ENCODE assay signal across 29 mouse cellular contexts in genomic region chr11:77471407-77471806, GRCm38 (mm10). TPM values are rescaled to one million over a fixed set of nuclear protein-coding genes. Genes with fewer than 3 reads are reported as not detected.
DNase-seq lines count a peak whose midpoint lies in the region; ATAC-seq and TF ChIP-seq lines count a peak whose summit lies in the region.
"Had no signal": no experiment of that assay in that cellular context is flagged by ENCODE, and none has a peak within 500 bp of the region (broad histone marks: within the 10 kb centered on the region; RNA-seq: fewer than 3 reads in every experiment).

No protein-coding gene starts in this region.

- H3K4me2 ChIP-seq in forebrain, embryonic 11.5 days (ENCODE audit: low read depth, low read length, severe bottlenecking) = no peak overlapping the region
- H3K4me2 ChIP-seq in midbrain, postnatal 0 days (ENCODE audit: low read depth, low read length, poor library complexity, severe bottlenecking) = no peak overlapping the region
- no peak overlapping the region for H3K4me2 ChIP-seq in midbrain, embryonic 16.5 days (ENCODE audit: low read length)
- H3K4me2 ChIP-seq: embryonic facial prominence, embryonic 15.5 days; forebrain, embryonic 12.5 days; heart, embryonic 11.5 days; heart, embryonic 15.5 days; hindbrain, embryonic 15.5 days had no signal

- H3K27ac ChIP-seq in forebrain, embryonic 11.5 days (ENCODE audit: low read depth, low read length) = no peak overlapping the region
- no peak overlapping the region for H3K27ac ChIP-seq in forebrain, embryonic 10.5 days
- H3K27ac ChIP-seq in midbrain, postnatal 0 days (ENCODE audit: low read depth, low read length) = no peak overlapping the region
- H3K27ac ChIP-seq in midbrain, embryonic 16.5 days (ENCODE audit: low read length) = no peak overlapping the region
- H3K27ac ChIP-seq: embryonic facial prominence, embryonic 15.5 days; forebrain, embryonic 12.5 days; heart, embryonic 15.5 days; hindbrain, embryonic 15.5 days had no signal

- H3K9me3 ChIP-seq in forebrain, embryonic 11.5 days (ENCODE audit: control insufficient read depth, low read length) = no peaks in the 10 kb centered on the region
- H3K9me3 ChIP-seq in forebrain, embryonic 10.5 days = no peaks in the 10 kb centered on the region
- H3K9me3 ChIP-seq in midbrain, postnatal 0 days (ENCODE audit: low read length) = no peaks in the 10 kb centered on the region
- H3K9me3 ChIP-seq in midbrain, embryonic 16.5 days (replicated peaks; ENCODE audit: control insufficient read depth, low read length, poor library complexity, severe bottlenecking) = no peaks in the 10 kb centered on the region
- H3K9me3 ChIP-seq: embryonic facial prominence, embryonic 15.5 days; forebrain, embryonic 12.5 days; G1E; heart, embryonic 15.5 days; hindbrain, embryonic 15.5 days had no signal

- no peak overlapping the region for H3K4me3 ChIP-seq in forebrain, embryonic 11.5 days (ENCODE audit: low read depth, low read length)
- no peak overlapping the region for H3K4me3 ChIP-seq in forebrain, embryonic 10.5 days
- no peak overlapping the region for H3K4me3 ChIP-seq in midbrain, postnatal 0 days (ENCODE audit: low read depth, low read length)
- no peak overlapping the region for H3K4me3 ChIP-seq in midbrain, embryonic 16.5 days (ENCODE audit: low read depth, low read length)
- H3K4me3 ChIP-seq: embryonic facial prominence, embryonic 15.5 days; erythroblast, embryonic 14.5 days; forebrain, embryonic 12.5 days; heart, embryonic 15.5 days; hindbrain, embryonic 15.5 days had no signal

- peaks cover 13% of the 10 kb centered on the region for H3K27me3 ChIP-seq in forebrain, embryonic 11.5 days (ENCODE audit: control insufficient read depth, insufficient read depth, low read length)
- H3K27me3 ChIP-seq in forebrain, embryonic 10.5 days (ENCODE audit: poor library complexity, severe bottlenecking) = peaks cover 32% of the 10 kb centered on the region
- H3K27me3 ChIP-seq in midbrain, postnatal 0 days (ENCODE audit: insufficient read depth, low read length) = peaks cover 17% of the 10 kb centered on the region
- peaks cover 14% of the 10 kb centered on the region for H3K27me3 ChIP-seq in midbrain, embryonic 16.5 days (ENCODE audit: control insufficient read depth, insufficient read depth, low read depth, low read length)

- no peak for ATAC-seq in forebrain, embryonic 11.5 days (replicated peaks; ENCODE audit: low FRiP score)
- no peak for ATAC-seq in midbrain, postnatal 0 days (ENCODE audit: low FRiP score)
- no peak for ATAC-seq in midbrain, embryonic 16.5 days
- ATAC-seq: CD4-positive, CD25-positive, alpha-beta regulatory T cell, adult 4 months; forebrain, embryonic 16.5 days; intestine, embryonic 16.5 days had no signal

- WGBS in forebrain, embryonic 11.5 days = 74% methylated on average over 29 of the region's 29 CpGs
- 75% methylated on average over 29 of the region's 29 CpGs for whole genome bisulfite sequencing in forebrain, embryonic 10.5 days
- WGBS in midbrain, postnatal 0 days = 76% methylated on average over 29 of the region's 29 CpGs
- 72% methylated on average over 29 of the region's 29 CpGs for WGBS in midbrain, embryonic 16.5 days

- H3K4me1 ChIP-seq in forebrain, embryonic 11.5 days (replicated peaks; ENCODE audit: control insufficient read depth, insufficient read depth, low read length) = no peaks in the 10 kb centered on the region
- H3K4me1 ChIP-seq in forebrain, embryonic 10.5 days = peaks cover 19% of the 10 kb centered on the region
- H3K4me1 ChIP-seq in midbrain, postnatal 0 days (ENCODE audit: insufficient read depth, low read length) = 0 out of 2 replicates have a peak, but pooled peaks cover 2% of the 10 kb centered on the region
- 0 out of 2 replicates have a peak, but pooled peaks cover 3% of the 10 kb centered on the region for H3K4me1 ChIP-seq in midbrain, embryonic 16.5 days (ENCODE audit: control insufficient read depth, insufficient read depth, low read length)

- peaks cover 5% of the 10 kb centered on the region; the same call in 1 of the 2 replicates for H3K36me3 ChIP-seq in forebrain, embryonic 11.5 days (ENCODE audit: control insufficient read depth, insufficient read depth, low read length)
- peaks cover 61% of the 10 kb centered on the region for H3K36me3 ChIP-seq in forebrain, embryonic 10.5 days (replicated peaks)
- H3K36me3 ChIP-seq in midbrain, postnatal 0 days (ENCODE audit: insufficient read depth, low read length) = peaks cover 36% of the 10 kb centered on the region
- H3K36me3 ChIP-seq in midbrain, embryonic 16.5 days (ENCODE audit: control insufficient read depth, insufficient read depth, low read length) = peaks cover 22% of the 10 kb centered on the region
- H3K36me3 ChIP-seq: G1E had no signal

- DNase-seq in forebrain, embryonic 11.5 days (ENCODE audit: low spot score) = peak; percentile 60
- DNase-seq in forebrain, embryonic 10.5 days (ENCODE audit: extremely low spot score, low spot score) = no peak
- DNase-seq in midbrain, postnatal 0 days (ENCODE audit: low spot score) = no peak
- DNase-seq in ES-CJ7 (ENCODE audit: low read depth, low spot score) (peak; percentile 64), ZHBTc4 (ENCODE audit: low read depth, low spot score) (peak; percentile 76)
- no peak for DNase-seq in kidney, postnatal 10 days
- DNase-seq in lung, postnatal 25 days (ENCODE audit: low spot score) = no peak
- DNase-seq: adrenal gland, adult 2 months; adrenal gland, postnatal 36 days; B cell, adult 2 months; cerebellum, adult 8-10 months; cerebellum, postnatal 14 days; embryo, embryonic 11 days; gastrocnemius, postnatal 14 days; heart, adult 18-20 months; heart, postnatal 14 days had no signal

- peak; percentile 10; the same call in 1 of the 2 replicates for TF ChIP-seq CTCF in midbrain, postnatal 0 days (IDR thresholded peaks at IDR 0.05)

- no peak overlapping the region for H3K9ac ChIP-seq in forebrain, embryonic 11.5 days (ENCODE audit: low read length)
- H3K9ac ChIP-seq in midbrain, postnatal 0 days (replicated peaks; ENCODE audit: low read length, poor library complexity, severe bottlenecking) = no peak overlapping the region
- no peak overlapping the region for H3K9ac ChIP-seq in midbrain, embryonic 16.5 days (ENCODE audit: low read depth, low read length)
- H3K9ac ChIP-seq: embryonic facial prominence, embryonic 15.5 days; forebrain, embryonic 12.5 days; heart, embryonic 15.5 days; hindbrain, embryonic 15.5 days had no signal

RNA-seq across cellular contexts. Expression of gene Coro6, which starts 9.2 kb away (rescaled TPM):
- 0.08 and 0.40 TPM in 2 replicates for polyA plus RNA-seq in forebrain, embryonic 11.5 days (2014; fragmentation: Nextera tagmentation; extraction: Ambion mirVana)
- polyA plus RNA-seq in forebrain, embryonic 10.5 days (2016; fragmentation: Nextera tagmentation; extraction: Ambion mirVana) = 0.07 and 0.21 TPM in 2 replicates
- 1.1 and 2.2 TPM in 2 replicates for total RNA-seq in midbrain, postnatal 0 days (2014; rRNA removed)
- 0.65 and 0.70 TPM in 2 replicates for polyA plus RNA-seq in midbrain, postnatal 0 days (2015; fragmentation: Nextera tagmentation; extraction: Ambion mirVana)
- 0.19 and 0.39 TPM in 2 replicates for polyA plus RNA-seq in midbrain, embryonic 16.5 days (2015; fragmentation: Nextera tagmentation; extraction: Ambion mirVana)
- total RNA-seq: common myeloid progenitor, adult 5-6 weeks; hematopoietic stem cell, adult 5-6 weeks had no signal
- polyA plus RNA-seq: CD4-positive, CD25-positive, alpha-beta regulatory T cell, adult 4 months; erythroblast, embryonic 14.5 days; forebrain, embryonic 16.5 days; G1E; intestine, embryonic 16.5 days had no signal

RNA-seq across cellular contexts. Expression of gene Ankrd13b, which starts 18.1 kb away (rescaled TPM):
- polyA plus RNA-seq in forebrain, embryonic 11.5 days (2014; fragmentation: Nextera tagmentation; extraction: Ambion mirVana) = 19.0 and 22.0 TPM in 2 replicates
- 9.2 and 9.4 TPM in 2 replicates for polyA plus RNA-seq in forebrain, embryonic 10.5 days (2016; fragmentation: Nextera tagmentation; extraction: Ambion mirVana)
- total RNA-seq in midbrain, postnatal 0 days (2014; rRNA removed) = 70.3 and 75.5 TPM in 2 replicates
- polyA plus RNA-seq in midbrain, postnatal 0 days (2015; fragmentation: Nextera tagmentation; extraction: Ambion mirVana) = 41.5 and 43.6 TPM in 2 replicates
- polyA plus RNA-seq in midbrain, embryonic 16.5 days (2015; fragmentation: Nextera tagmentation; extraction: Ambion mirVana) = 31.9 and 33.7 TPM in 2 replicates

RNA-seq across cellular contexts. Expression of gene Git1, which starts 22.0 kb away (rescaled TPM):
- polyA plus RNA-seq in forebrain, embryonic 11.5 days (2014; fragmentation: Nextera tagmentation; extraction: Ambion mirVana) = 19.2 and 21.2 TPM in 2 replicates
- polyA plus RNA-seq in forebrain, embryonic 10.5 days (2016; fragmentation: Nextera tagmentation; extraction: Ambion mirVana) = 12.2 and 12.8 TPM in 2 replicates
- total RNA-seq in midbrain, postnatal 0 days (2014; rRNA removed) = 111 and 143 TPM in 2 replicates
- 18.5 and 19.6 TPM in 2 replicates for polyA plus RNA-seq in midbrain, postnatal 0 days (2015; fragmentation: Nextera tagmentation; extraction: Ambion mirVana)
- polyA plus RNA-seq in midbrain, embryonic 16.5 days (2015; fragmentation: Nextera tagmentation; extraction: Ambion mirVana) = 15.9 and 17.3 TPM in 2 replicates

RNA-seq across cellular contexts. Expression of gene Abhd15, which starts 43.5 kb away (rescaled TPM):
- 3.3 TPM in 2 replicates for polyA plus RNA-seq in forebrain, embryonic 11.5 days (2014; fragmentation: Nextera tagmentation; extraction: Ambion mirVana)
- 4.7 and 5.5 TPM in 2 replicates for polyA plus RNA-seq in forebrain, embryonic 10.5 days (2016; fragmentation: Nextera tagmentation; extraction: Ambion mirVana)
- 3.6 and 4.2 TPM in 2 replicates for total RNA-seq in midbrain, postnatal 0 days (2014; rRNA removed)
- polyA plus RNA-seq in midbrain, postnatal 0 days (2015; fragmentation: Nextera tagmentation; extraction: Ambion mirVana) = 1.6 and 1.8 TPM in 2 replicates
- polyA plus RNA-seq in midbrain, embryonic 16.5 days (2015; fragmentation: Nextera tagmentation; extraction: Ambion mirVana) = 2.4 and 3.1 TPM in 2 replicates

RNA-seq across cellular contexts. Expression of gene Trp53i13, which starts 44.4 kb away (rescaled TPM):
- polyA plus RNA-seq in forebrain, embryonic 11.5 days (2014; fragmentation: Nextera tagmentation; extraction: Ambion mirVana) = 32.2 and 35.8 TPM in 2 replicates
- 30.4 and 32.7 TPM in 2 replicates for polyA plus RNA-seq in forebrain, embryonic 10.5 days (2016; fragmentation: Nextera tagmentation; extraction: Ambion mirVana)
- total RNA-seq in midbrain, postnatal 0 days (2014; rRNA removed) = 7.5 and 7.8 TPM in 2 replicates
- 11.4 and 11.5 TPM in 2 replicates for polyA plus RNA-seq in midbrain, postnatal 0 days (2015; fragmentation: Nextera tagmentation; extraction: Ambion mirVana)
- polyA plus RNA-seq in midbrain, embryonic 16.5 days (2015; fragmentation: Nextera tagmentation; extraction: Ambion mirVana) = 10.5 and 12.6 TPM in 2 replicates

Comparison
In these comparisons a context has a peak if more than half of its experiments do, and no peak if none do; other contexts are left out.
1. DNase-seq: peak in forebrain, embryonic 11.5 days (single experiment), ES-CJ7 (single experiment) and ZHBTc4 (single experiment); none in forebrain, embryonic 10.5 days (single experiment), midbrain, postnatal 0 days (single experiment), kidney, postnatal 10 days (single experiment) and lung, postnatal 25 days (single experiment).